Mouse (Mus musculus): ENCODE results near the gene Mbip.

DNA sequence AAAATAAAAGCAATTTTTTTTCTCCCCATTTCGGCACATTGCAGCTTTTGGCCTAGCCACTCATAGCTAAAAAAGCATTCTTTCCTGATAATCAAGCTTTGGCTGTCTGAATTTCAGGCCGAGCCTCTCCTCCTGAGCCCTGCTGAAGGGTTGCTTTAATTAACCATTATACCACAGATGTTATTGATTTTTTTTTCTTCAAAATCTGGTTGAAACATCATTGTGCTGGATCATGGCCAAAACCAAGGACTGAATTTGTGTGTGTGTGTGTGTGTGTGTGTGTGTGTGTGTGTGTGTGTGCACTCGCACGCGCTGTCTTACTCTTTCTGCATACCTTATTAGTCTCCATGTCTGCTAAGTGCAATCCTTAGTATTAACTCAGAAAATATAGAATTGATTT, 48.6 kb downstream of the Mbip start:
- TF ChIP-seq CTCF (IDR thresholded peaks at IDR 0.05; ENCODE audit: insufficient read depth, low read depth, low read length) = no peak
- no peak for TF ChIP-seq POLR2A (IDR thresholded peaks at IDR 0.05; ENCODE audit: insufficient read depth, low read depth, low read length)

Measured in olfactory bulb, adult 2 months (tissue).